Mouse (Mus musculus) CD4-positive, CD25-positive, alpha-beta regulatory T cell, adult 2 months (primary cell): ENCODE measurements around the gene Plekha7.
A peak's percentile ranks its signal among the peaks of the same experiment; 100 is the strongest.

Experiments
- DNase-seq: peaks from one replicate; pipeline ENCODE4 v3.0.0-alpha.2; 2012; ENCODE audit warnings: low read depth, low spot score

Plekha7 gene

DNA sequence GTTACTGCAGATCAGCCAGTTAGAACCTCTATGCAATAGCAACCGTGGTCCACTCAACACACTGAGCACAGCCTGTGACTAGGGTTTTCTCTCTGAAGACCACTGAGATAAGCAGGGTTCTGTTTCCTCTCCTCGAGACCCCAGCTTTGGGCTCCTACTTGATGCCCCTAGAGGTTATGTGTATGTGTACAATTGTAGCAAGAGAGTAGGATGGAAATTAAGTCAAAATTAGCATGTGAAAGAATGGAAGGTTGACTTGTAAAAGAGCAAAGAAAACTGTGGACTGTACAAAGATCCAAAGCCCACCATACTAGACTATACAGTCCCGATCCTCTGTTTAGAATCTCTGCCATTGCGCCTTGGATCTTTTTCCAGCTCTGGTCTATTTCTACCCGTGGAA lies 119.8 kb downstream of the Plekha7 start:
- DNase-seq = no peak

DNA sequence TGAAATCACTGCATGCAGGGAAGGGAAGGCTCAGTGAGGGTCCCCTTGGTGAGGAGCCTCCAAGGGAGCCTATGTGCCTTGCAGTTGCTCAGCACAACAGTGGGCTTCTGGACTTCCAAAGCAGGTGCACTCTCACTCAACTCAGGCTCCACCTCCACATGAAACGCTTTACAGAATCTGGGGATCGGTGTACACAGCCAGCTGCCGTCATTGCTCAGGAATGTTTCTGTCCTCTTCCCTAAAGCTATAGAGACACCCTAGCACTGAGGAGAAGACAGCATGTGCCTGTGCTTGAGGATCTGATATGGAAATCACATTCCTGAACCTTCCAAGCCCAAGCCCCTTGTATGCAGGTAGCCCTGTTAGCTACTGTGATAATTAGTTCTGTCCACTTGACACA lies 120.7 kb downstream of the Plekha7 start:
- no peak for DNase-seq

DNA sequence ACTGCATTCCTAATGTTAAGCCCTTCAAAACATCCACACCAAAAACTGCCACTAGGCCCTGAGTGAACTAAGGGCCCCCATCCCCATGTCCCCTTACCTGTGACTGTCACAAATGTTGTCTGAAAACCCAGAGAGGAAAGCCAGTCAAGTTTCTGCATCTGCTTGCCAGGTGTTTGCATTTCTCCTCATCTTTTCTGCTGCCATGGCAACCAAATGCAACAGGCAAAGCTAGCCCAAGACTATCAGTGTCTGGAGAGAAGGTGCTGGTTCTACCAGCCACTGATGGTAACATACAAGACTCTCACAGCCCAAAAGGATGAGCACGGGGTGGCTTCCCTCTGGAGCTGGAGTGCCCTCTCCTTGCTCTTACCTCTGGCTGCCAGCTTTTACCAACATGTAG lies 121.3 kb downstream of the Plekha7 start:
- DNase-seq = no peak

DNA sequence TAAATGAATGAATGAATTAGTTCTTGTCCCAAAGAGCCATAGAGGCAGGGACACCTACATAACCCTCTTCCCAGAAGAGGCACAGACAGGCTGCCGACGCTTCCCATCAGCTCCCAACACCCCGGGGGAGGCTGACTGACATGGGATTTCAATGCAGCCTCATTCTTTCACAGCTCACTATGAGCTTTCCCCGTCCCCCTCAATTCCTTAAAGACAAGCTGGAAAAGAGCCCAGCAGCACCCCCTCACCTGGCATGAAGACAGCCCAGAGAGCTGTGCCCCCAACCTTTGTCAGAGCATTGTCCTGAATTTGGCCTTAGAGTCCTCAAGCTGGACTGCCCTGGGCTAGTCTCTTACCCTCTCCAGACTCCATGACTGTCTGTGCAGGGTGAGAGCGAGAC lies 122.0 kb downstream of the Plekha7 start:
- DNase-seq = no peak

DNA sequence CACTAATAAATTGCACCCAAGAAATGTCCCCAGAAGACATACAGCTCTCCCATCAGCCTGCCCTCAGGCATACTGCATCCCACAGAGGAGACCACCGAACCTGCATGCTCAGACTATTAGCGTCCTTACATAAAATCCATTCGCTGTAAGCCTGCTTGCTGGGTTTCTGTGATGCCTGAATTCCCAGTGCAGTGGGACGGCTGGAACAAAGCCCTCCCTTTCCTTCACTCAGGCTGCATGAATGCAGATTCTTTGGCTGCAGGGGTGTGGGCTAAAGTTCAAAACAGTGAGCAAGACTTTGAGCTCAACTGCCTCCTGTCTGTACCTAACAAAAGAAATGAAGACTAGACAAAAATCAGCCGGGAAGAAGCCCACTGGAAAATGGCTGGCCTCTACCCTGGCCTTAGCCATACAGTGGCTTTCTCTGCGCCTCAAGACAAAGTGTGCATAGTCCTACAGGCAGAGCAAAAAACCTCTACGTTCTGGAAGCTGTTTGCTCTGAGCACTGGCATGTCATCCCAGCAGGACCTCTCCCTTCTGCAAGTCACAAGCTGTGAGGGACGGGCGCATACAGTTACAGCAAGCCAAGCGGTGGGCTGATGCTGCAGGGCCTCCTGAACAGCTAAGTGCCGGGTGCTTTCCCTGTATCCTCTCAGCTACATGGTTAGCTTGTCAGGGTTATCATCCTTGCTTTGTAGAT lies 123.7 kb downstream of the Plekha7 start:
- no peak for DNase-seq

DNA sequence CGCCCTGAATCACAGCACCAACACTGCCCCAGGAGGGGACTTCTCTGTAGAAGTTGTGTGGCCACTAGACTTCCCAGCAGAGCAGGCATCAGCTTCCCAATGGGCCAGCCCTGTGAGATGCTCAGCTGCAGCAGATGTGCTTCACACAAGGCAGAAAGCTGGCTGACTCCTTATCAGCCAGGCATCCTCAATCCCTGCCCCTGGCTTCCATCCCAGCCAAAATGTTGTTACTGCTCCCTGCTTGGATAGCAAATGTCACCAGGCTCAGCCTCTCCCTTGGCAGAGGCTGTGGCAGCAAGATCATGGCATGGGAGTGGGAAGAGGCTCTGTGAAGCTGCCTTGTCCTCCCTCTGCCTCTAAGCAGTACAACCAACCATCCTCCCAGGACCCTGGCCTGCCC lies 125.7 kb downstream of the Plekha7 start:
- no peak for DNase-seq

DNA sequence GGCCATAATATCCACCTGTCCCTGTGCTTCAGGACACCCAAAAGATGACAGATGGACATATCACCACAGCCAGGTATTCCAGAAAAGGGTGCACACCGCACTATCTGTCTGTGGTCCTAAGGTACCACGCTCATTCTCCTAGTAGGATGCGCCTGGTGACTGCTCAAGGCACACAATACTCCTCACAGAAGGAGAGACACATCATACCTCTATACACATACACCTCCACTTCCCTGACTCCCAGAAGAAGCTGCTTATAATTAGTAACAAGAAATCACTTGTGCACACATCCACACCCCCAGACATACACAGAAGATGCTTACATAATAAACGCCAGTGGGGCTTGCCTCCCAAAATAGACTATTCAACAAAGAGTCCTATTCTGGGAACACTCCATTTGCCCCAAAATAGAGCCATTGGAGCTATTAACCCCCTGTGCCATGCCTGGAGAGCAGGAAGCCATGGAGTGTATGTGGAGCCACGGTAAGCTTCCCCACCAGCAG lies 126.7 kb downstream of the Plekha7 start:
- no peak for DNase-seq

DNA sequence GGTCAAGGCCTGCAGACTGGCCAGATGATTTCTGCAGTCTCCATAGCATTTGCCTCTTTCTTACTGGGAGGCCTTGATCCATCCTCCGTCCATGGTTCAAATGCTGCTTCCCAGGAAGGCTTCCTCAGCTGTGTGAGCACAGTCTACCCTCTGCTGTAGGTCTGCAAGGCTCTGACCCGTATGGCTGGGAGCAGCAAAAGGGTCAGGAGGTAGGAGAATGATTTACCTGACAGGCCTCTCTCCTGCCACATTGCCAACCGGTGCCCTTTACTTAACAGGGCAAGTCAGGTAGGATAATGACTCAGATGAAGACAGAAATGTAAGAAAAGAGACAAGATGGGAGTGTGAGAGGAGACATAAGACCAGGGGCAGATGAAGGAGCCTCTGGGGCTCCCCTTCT lies 129.3 kb downstream of the Plekha7 start:
- DNase-seq = no peak

DNA sequence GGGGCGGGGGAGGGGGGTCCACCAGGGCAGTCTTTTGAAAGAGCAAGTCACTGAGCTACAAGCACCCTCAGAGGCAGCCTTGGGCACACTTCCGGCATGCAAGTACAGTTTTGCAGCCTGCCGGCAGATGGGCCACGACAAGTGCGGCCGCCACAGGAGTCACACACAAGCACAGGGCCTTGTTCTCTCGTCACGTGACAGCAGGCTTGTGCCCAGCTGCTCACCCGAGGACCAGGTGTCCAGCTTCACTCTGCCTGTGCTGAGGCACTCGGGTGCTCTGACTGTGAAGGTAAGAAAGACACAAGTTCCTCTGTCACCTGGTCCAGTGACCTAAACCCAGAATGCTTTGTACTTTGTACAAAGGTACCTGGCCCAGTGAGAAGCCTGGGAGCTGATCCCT lies 135.4 kb downstream of the Plekha7 start:
- DNase-seq = no peak

DNA sequence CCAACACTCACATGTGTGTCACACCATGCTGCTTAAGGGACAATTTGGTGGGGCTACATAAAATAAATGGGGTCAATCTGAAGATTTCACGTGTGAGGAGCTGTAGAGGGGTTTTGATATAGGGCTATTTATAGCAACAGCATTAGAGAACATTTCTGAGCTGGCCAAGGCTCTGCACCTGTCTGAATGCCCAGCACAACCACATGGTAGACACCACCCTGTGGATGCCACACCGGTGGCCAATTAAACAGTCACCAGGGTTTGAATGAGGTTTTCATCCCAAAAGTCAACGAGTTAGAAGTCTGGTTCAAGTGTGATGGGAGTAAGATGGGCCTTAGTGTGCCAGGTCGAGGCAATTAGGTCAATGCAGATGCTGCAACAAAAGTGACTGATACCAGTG lies 138.8 kb downstream of the Plekha7 start:
- DNase-seq = no peak

DNA sequence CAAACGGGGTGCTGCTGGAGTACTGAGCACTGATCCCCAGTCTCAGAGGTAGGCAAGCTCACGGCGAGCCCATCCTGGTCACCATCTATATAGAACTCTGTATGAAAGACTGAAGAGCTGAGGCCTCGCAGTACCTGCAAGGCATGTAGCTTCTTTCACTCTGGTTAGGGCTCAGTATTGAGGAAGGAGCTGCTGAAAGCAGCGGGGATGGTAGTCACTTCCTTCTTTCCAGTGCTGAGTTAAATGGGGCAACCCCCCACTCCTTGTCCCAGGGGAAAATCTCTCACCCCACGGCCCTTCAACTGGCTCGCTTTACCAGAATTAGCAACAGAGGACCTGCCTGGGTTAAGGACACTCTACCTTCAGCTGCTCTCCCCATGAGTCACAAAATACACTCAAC lies 140.0 kb downstream of the Plekha7 start:
- no peak for DNase-seq

DNA sequence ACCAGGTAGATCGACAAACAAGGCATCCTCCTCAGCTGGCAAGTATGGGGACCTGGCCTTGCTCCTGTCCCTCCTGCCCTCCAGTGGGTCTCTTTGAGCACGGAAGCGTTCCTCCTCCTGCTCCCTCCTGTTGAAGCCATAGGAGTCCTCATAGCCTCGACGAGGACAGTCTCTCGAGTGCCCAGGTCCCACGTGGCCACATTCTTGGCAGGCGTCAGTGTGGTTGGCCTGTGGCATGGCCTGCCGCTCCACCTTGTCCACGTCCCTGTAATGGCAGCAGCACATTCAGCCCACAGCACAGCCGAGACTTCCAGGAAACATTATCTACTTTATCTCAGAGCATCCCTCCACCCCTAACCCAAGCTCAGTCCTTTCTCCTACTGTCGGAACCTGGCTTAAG lies 143.9 kb downstream of the Plekha7 start:
- DNase-seq = no peak

DNA sequence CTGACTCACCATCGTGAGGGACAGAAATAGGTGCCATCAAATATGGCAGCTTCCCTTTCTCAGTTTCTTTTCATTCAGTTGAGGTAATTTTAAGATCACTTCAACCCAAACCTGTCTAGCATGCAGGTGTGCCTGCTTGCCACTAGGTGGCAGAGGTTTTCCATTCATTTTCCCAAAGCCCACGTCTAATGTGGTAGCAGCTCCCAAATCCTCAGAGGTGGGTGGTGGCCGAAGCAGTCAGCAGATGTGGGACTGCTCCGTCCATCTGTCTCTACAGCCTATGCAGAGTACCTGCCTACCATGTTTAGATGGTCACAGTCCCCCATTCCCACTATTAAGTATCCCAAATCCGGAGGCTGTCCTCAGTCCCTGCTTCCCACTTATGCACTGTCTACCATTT lies 146.6 kb downstream of the Plekha7 start:
- peak; percentile 52 for DNase-seq

DNA sequence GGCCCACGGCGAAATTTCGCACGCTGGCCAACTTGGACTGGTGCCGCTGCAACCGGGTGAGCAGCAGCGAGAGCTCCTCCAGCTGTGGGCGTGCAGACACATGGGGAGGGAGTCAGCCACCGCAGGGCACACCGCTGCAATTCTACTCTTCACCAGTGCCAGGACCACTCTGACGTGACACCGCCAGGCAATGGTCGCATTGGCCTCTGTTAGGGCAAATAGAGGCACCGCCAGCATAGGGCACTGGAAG lies 151.4 kb downstream of the Plekha7 start:
- DNase-seq = no peak

DNA sequence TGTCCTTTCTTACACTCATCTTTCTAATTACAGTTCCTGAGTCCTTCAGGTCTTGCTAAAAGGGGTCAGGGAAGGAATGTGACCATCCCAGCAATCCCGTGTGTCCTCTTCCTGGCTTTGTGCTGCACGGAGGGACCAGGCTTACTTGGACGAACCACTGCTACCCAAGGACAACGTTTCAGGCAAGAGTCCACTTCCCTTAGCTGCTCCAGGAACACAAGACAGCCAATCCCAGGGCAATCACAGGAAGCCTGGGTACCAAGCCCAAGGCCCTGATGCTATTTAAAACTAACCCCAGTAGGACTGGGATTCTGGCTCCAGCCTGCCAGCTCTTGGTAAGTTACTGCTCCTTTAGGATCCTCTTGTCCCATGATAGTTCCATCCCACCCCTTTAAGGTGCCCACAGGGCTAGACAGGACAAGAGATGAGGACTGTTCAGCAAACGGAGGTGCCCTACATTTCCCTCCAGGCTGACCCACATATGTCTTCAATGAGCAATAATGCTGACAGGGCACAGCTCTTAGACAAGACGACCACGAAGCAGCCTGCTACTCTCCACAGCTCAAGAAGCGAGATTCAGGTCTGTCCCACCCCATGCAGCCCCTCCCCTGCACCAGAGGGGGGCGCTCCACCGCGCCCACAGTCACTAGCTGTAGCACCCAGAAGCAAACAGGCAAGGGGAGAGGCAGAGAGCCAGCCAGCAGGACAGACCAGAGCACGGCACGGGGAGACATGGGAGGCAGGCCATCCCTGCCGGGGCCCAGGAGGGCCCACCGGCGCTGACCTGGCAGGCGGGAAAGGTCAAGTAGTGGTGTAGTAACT lies 151.9 kb downstream of the Plekha7 start:
- no peak for DNase-seq

DNA sequence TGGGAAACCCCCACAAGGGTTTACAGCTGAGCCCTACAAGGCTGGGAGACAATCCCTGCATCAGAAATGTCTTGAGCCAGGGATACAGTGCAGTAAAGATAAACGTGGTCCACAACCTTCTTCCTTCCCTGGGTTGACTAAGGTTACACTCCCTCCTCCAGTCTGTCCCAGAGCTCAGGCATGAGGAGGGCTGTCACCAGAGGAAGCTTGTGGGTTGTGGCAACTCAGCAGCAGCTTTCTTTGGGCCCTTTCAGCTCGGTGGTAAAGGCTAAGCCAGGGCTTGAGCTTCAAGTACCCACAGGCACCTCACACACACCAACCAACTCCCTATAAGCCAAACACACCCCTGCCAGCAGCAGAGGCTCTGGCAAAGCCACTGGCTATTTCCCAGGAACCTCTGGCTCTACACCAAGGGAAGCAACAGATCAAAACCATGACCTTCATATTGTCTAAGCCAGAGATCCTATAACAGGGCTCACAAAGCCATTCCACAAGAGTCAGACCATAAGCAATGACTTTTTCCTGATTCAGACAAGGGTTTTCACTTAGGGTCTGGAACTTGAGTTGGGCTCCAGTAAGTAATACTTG lies 154.3 kb downstream of the Plekha7 start:
- no peak for DNase-seq

DNA sequence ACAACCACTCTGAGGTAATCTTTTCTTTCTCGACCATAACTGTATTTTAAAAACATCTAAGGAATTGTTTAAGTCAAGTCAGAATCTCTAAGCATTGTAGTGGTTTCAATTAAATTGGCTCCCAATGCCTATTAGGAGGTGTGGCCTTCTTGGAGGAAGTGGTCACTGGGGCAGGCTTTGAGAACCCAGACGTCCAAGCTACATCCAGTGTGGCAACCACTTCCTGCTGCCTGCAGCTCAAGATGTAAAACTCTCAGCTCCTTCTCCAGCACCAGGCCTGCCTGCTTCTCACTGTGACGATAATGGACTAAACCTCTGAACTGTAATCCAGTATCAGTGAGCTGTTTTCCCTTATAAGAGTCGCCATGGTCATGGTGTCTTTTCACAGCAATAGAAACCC lies 158.6 kb downstream of the Plekha7 start:
- no peak for DNase-seq

DNA sequence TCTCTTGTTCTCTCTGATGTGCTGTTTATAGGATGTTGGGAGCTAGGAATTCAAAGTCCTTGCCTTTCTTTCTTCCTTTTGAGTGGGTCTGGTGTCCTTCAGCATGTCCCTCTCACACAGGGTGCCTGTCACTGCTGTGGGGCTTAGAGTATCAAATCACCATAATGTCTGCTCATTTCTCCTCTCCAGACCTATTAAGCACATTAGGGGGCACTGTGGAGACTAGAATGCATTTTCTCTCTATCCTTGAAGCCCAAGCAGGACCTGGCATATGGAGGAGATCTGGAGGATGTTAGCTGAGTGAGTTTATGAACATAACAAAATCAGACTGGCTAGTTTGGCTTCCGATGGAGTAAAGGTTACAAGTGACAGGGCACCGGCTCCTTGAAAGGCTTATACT lies 161.1 kb downstream of the Plekha7 start:
- no peak for DNase-seq

DNA sequence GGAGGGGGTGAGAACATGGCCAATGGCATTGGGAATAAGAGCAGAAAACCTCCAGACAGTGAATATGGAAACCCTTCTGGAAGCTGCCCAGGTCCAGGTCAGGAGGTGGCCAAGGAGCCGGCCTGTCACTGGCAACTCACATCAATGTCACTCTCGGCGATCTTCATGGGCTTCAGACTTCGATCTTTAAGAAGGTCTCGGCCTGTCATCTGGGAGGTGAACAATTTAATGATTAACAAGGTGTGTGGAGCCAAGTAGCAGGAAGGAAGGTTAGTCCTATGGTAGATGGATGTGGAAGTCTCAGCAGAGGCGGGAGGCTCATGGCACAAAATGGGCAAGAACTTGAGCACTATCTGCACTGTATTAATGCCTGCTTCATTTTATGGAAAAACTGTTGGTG lies 163.1 kb downstream of the Plekha7 start:
- no peak for DNase-seq

DNA sequence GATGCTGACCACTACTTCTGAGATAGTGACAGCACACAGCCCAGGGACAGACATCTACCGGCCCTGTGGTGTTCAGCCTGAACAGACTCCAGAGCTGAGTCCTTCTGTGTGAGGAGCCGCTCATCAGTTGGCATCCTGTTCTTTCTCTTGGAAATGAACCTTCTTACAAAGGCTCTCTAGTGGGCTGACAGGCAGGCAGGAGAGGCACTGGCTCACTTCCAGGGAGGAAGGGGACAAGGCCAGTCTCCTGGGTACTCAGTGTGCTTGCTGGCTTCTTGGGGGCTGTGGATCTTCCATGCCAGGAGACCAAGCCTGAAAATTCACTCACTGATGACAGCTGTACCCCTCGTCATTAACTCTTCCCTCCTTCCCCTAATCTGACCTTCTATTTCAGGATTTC lies 170.5 kb downstream of the Plekha7 start:
- DNase-seq = no peak

DNA sequence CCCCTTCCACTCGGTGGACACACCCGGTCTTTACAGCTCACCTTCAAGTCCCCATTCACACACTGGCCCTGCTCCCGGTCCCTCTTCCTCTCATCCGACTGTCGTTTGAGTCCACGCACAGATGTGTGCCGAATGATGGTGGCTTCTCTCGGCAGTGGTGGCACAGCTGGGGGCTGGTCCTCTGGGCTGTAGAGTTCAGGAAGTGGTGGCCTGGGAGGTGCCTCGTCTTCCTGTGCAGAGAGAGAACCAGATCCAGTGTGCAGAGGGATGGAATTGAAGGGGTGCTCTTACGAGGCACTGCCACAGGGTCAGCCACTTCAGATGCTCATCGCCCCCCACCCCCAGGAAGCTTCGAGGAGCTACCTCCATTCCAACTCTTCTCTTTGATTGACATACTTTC lies 171.0 kb downstream of the Plekha7 start:
- no peak for DNase-seq

DNA sequence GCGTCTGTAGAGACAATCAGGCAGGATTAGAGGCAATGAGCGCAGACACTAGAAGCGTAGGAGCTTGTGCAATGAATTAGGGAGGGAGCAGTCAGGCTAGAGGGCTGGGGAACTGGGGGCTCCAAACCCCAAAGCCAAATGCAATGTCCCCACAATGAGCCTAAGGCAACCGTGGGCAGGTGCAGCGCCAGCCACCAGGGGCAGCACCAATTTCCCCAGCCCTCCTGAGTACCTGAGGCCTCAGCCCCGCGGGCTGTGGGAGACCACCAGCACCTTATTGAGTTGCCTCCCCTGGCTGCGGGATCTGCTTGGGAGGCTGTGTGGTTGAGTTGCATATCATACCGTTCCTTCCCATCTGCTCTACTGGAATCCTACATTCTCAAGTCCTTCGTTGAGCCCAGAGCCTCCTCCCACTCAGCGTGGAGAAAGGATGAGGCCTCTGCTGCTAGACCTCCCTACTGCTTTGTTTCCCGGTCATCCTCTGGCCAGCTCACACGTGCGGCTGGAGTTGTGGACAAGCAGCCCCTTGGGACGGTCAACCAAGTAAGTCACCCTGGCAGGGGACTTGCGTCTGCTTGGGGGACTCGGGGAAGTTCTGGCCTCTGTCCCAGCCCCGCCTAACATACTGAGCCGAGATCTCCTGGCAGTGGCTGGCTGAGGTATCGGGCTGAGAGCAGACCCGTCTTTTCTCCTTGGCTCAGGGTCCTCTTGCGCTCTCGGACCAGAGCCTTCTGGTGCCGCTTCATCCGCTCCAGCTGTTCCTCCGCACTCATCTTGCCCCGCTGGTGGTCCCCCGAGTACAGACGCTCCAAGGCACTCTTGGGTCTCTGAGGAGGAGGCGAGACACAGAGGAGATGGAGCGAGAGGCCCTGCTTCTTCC lies 173.5 kb downstream of the Plekha7 start:
- DNase-seq = no peak
